Comparison of ENCODE assay signal across 15 mouse cellular contexts in genomic region chr2:93383831-93384230, GRCm38 (mm10). TPM values are rescaled to one million over a fixed set of nuclear protein-coding genes. Genes with fewer than 3 reads are reported as not detected.
DNase-seq lines count a peak whose midpoint lies in the region; ATAC-seq and TF ChIP-seq lines count a peak whose summit lies in the region.
"Had no signal": no experiment of that assay in that cellular context is flagged by ENCODE, and none has a peak within 500 bp of the region (broad histone marks: within the 10 kb centered on the region; RNA-seq: fewer than 3 reads in every experiment).

No protein-coding gene starts in this region.

- TF ChIP-seq CTCF in lung, postnatal 0 days (IDR thresholded peaks at IDR 0.05) = no peak
- no peak for TF ChIP-seq CTCF in cerebellum, adult 2 months (IDR thresholded peaks at IDR 0.05; ENCODE audit: borderline replicate concordance, insufficient read depth, low read depth, low read length)
- no peak for TF ChIP-seq CTCF in layer of hippocampus, adult 2 months (conservative IDR thresholded peaks at IDR 0.05)

- no peaks in the 10 kb centered on the region for H3K9me3 ChIP-seq in forebrain, embryonic 13.5 days (replicated peaks)
- no peaks in the 10 kb centered on the region for H3K9me3 ChIP-seq in forebrain, embryonic 12.5 days
- no peaks in the 10 kb centered on the region for H3K9me3 ChIP-seq in lung, postnatal 0 days (ENCODE audit: low read length)
- H3K9me3 ChIP-seq in limb, embryonic 10.5 days (replicated peaks) = no peaks in the 10 kb centered on the region
- H3K9me3 ChIP-seq: limb, embryonic 12.5 days had no signal

- no peaks in the 10 kb centered on the region for H3K36me3 ChIP-seq in forebrain, embryonic 13.5 days (ENCODE audit: poor library complexity, severe bottlenecking)
- no peaks in the 10 kb centered on the region for H3K36me3 ChIP-seq in forebrain, embryonic 12.5 days (replicated peaks)
- no peaks in the 10 kb centered on the region for H3K36me3 ChIP-seq in lung, postnatal 0 days (ENCODE audit: insufficient read depth, low read length)
- no peaks in the 10 kb centered on the region for H3K36me3 ChIP-seq in limb, embryonic 10.5 days
- H3K36me3 ChIP-seq: limb, embryonic 12.5 days had no signal

- ATAC-seq in forebrain, embryonic 13.5 days = peak; percentile 57; the same call in 1 of the 2 replicates
- ATAC-seq in forebrain, embryonic 12.5 days (ENCODE audit: low FRiP score) = no peak
- no peak for ATAC-seq in lung, postnatal 0 days
- ATAC-seq: Patski had no signal

- no peak overlapping the region for H3K4me2 ChIP-seq in forebrain, embryonic 13.5 days
- no peak overlapping the region for H3K4me2 ChIP-seq in forebrain, embryonic 12.5 days
- H3K4me2 ChIP-seq in lung, postnatal 0 days (replicated peaks; ENCODE audit: low read depth, low read length) = no peak overlapping the region
- H3K4me2 ChIP-seq: heart, embryonic 11.5 days; limb, embryonic 12.5 days had no signal

- H3K27me3 ChIP-seq in forebrain, embryonic 13.5 days = no peaks in the 10 kb centered on the region
- peaks cover 5% of the 10 kb centered on the region for H3K27me3 ChIP-seq in forebrain, embryonic 12.5 days
- no peaks in the 10 kb centered on the region for H3K27me3 ChIP-seq in lung, postnatal 0 days (replicated peaks; ENCODE audit: insufficient read depth, low read length)
- H3K27me3 ChIP-seq in cerebellum, adult 2 months (ENCODE audit: control insufficient read depth, insufficient read depth, low read length) = no peaks in the 10 kb centered on the region
- H3K27me3 ChIP-seq in limb, embryonic 10.5 days (ENCODE audit: low read depth, poor library complexity, severe bottlenecking) = no peaks in the 10 kb centered on the region
- H3K27me3 ChIP-seq: Patski had no signal

- no peak overlapping the region for H3K4me3 ChIP-seq in forebrain, embryonic 13.5 days
- H3K4me3 ChIP-seq in forebrain, embryonic 12.5 days (replicated peaks) = no peak overlapping the region
- no peak overlapping the region for H3K4me3 ChIP-seq in lung, postnatal 0 days (ENCODE audit: low read depth, low read length)
- H3K4me3 ChIP-seq in cerebellum, adult 2 months (replicated peaks; ENCODE audit: insufficient read depth, low read depth, low read length) = no peak overlapping the region
- H3K4me3 ChIP-seq in layer of hippocampus, adult 2 months = no peak overlapping the region
- no peak overlapping the region for H3K4me3 ChIP-seq in limb, embryonic 10.5 days
- H3K4me3 ChIP-seq: limb, embryonic 12.5 days had no signal

- H3K27ac ChIP-seq in forebrain, embryonic 13.5 days = no peak overlapping the region
- no peak overlapping the region for H3K27ac ChIP-seq in forebrain, embryonic 12.5 days
- no peak overlapping the region for H3K27ac ChIP-seq in lung, postnatal 0 days (ENCODE audit: low read length)
- H3K27ac ChIP-seq in cerebellum, adult 2 months (ENCODE audit: insufficient read depth, low read length) = no peak overlapping the region
- peak overlapping the region; percentile 86 for H3K27ac ChIP-seq in layer of hippocampus, adult 2 months
- H3K27ac ChIP-seq in limb, embryonic 10.5 days = no peak overlapping the region
- H3K27ac ChIP-seq: limb, embryonic 12.5 days; liver, embryonic 14.5 days had no signal

- intact Hi-C loops in gastrocnemius, postnatal 36 days (cut with DNase I) = no loop called here

- H3K4me1 ChIP-seq in forebrain, embryonic 13.5 days = peaks cover 12% of the 10 kb centered on the region; the same call in 1 of the 2 replicates
- H3K4me1 ChIP-seq in forebrain, embryonic 12.5 days = no peaks in the 10 kb centered on the region; the same call in 1 of the 2 replicates
- H3K4me1 ChIP-seq in lung, postnatal 0 days (ENCODE audit: insufficient read depth, low read depth, low read length) = no peaks in the 10 kb centered on the region
- H3K4me1 ChIP-seq in cerebellum, adult 2 months (ENCODE audit: control insufficient read depth, insufficient read depth, low read length) = 0 out of 2 replicates have a peak, but pooled peaks cover 9% of the 10 kb centered on the region
- H3K4me1 ChIP-seq in limb, embryonic 10.5 days = peaks cover 26% of the 10 kb centered on the region

- peak; percentile 9 for DNase-seq in lung, postnatal 14 days
- no peak for DNase-seq in lung, postnatal 0 days (ENCODE audit: low spot score)
- peak; percentile 31 to 60 for DNase-seq in cerebellum, adult 2 months
- peak; percentile 60 to 63 for DNase-seq in layer of hippocampus, adult 2 months (ENCODE audit: low spot score in 2 of 2)
- no peak for DNase-seq in gastrocnemius, postnatal 36 days
- DNase-seq in limb, embryonic 10.5 days (ENCODE audit: low spot score) = no peak
- DNase-seq: gastrocnemius, postnatal 25 days; midbrain, embryonic 14.5 days; right cerebral cortex, postnatal 4 days had no signal

- 78% methylated on average over 5 of the region's 5 CpGs for WGBS in forebrain, embryonic 13.5 days
- 89% methylated on average over 5 of the region's 5 CpGs for WGBS in forebrain, embryonic 12.5 days
- 73% methylated on average over 5 of the region's 5 CpGs for WGBS in lung, postnatal 0 days
- WGBS in cerebellum, adult 2 months = 26% methylated on average over 5 of the region's 5 CpGs
- WGBS in limb, embryonic 10.5 days = 88% methylated on average over 5 of the region's 5 CpGs

- no peak for TF ChIP-seq POLR2A in cerebellum, adult 2 months (IDR thresholded peaks at IDR 0.05; ENCODE audit: borderline replicate concordance, insufficient read depth, low read length)

- H3K9ac ChIP-seq in forebrain, embryonic 13.5 days = no peak overlapping the region
- H3K9ac ChIP-seq in forebrain, embryonic 12.5 days = no peak overlapping the region
- no peak overlapping the region for H3K9ac ChIP-seq in lung, postnatal 0 days (replicated peaks; ENCODE audit: low read depth)
- H3K9ac ChIP-seq: limb, embryonic 12.5 days; liver, embryonic 14.5 days had no signal

- TF ChIP-seq EP300 in lung, postnatal 0 days (IDR thresholded peaks at IDR 0.05) = no peak

RNA-seq across cellular contexts. Expression of gene Tspan18, which starts 49.5 kb away (rescaled TPM):
- polyA plus RNA-seq in forebrain, embryonic 13.5 days (2015; fragmentation: Nextera tagmentation; extraction: Ambion mirVana) = 22.2 and 26.5 TPM in 2 replicates
- polyA plus RNA-seq in forebrain, embryonic 12.5 days (2016; fragmentation: Nextera tagmentation; extraction: Ambion mirVana) = 31.2 and 32.5 TPM in 2 replicates
- polyA plus RNA-seq in lung, postnatal 0 days (2015; fragmentation: Nextera tagmentation; extraction: Ambion mirVana) = 36.4 and 39.9 TPM in 2 replicates
- polyA plus RNA-seq in cerebellum, adult 2 months (2012; rRNA removed) = 11.3 and 13.1 TPM in 2 replicates
- 10 to 100 TPM; 39.1 to 40.2 TPM for total RNA-seq in layer of hippocampus, adult 2 months (2021)
- total RNA-seq in gastrocnemius, postnatal 36 days (2021) = 1 to 10 TPM; 1.3 to 2.5 TPM
- polyA plus RNA-seq in limb, embryonic 10.5 days (2016; fragmentation: Nextera tagmentation; extraction: Ambion mirVana) = 9.9 and 13.4 TPM in 2 replicates

Comparison
In these comparisons a context has a peak if more than half of its experiments do, and no peak if none do; other contexts are left out.
1. DNase-seq: peak in lung, postnatal 14 days (single experiment), cerebellum, adult 2 months (2 of 2) and layer of hippocampus, adult 2 months (2 of 2); none in lung, postnatal 0 days (single experiment), gastrocnemius, postnatal 36 days (0 of 2) and limb, embryonic 10.5 days (single experiment).